ENCODE assay signal across 9 mouse cellular contexts in the genomic region with DNA sequence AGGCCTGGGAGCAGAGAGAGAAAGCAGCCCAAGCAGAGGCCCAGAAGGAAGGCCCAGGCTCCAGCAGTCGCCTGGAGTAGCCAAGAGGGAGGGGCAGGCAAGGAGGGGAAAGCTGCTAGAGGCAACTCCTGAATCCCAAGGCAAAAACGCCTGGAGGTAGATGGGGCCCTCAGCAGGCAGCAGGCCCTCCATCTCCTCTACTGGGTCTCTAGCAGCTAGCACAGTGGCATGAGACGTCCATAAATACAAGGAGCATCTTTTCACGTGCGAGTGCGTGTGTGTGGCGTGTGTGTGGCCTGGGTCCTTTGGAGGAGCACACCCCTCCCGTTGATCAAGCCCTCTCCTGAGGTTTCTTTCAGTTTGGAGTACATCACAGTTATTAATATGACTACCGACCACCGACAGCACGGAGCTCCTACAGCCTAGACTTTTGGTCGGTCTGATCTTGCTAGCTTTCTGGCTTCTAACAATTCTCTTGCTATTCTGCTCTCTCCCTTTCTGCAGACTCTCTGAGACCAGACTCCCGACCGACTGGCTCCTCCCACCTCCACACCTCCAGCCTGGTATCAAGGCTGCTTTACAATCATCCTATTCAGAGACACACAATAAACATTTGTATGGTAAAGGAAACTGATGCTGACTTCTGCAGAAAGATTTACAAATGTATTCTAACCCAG. TPM values are rescaled to one million over a fixed set of nuclear protein-coding genes. Genes with fewer than 3 reads are reported as not detected.
DNase-seq lines count a peak whose midpoint lies in the region; ATAC-seq and TF ChIP-seq lines count a peak whose summit lies in the region.
"Had no signal": no experiment of that assay in that cellular context is flagged by ENCODE, and none has a peak within 500 bp of the region (broad histone marks: within the 10 kb centered on the region; RNA-seq: fewer than 3 reads in every experiment).

No protein-coding gene starts in this region.

- H3K4me3 ChIP-seq in heart, embryonic 14.5 days (ENCODE audit: control insufficient read depth in 1 of 2, insufficient read depth in 1 of 2, low read depth in 1 of 2, low read length in 2 of 2) = no peak overlapping the region
- no peak overlapping the region for H3K4me3 ChIP-seq in MEL (ENCODE audit: control insufficient read depth in 1 of 2, insufficient read depth in 1 of 2, low read depth in 2 of 2, low read length in 2 of 2)
- H3K4me3 ChIP-seq in forebrain, embryonic 15.5 days = no peak overlapping the region
- H3K4me3 ChIP-seq in midbrain, embryonic 12.5 days = no peak overlapping the region

- H3K79me2 ChIP-seq in MEL (ENCODE audit: control insufficient read depth, insufficient read depth, low read length, poor library complexity) = no peaks in the 10 kb centered on the region

- H3K9me3 ChIP-seq in heart, embryonic 14.5 days (ENCODE audit: control insufficient read depth, low read length) = no peaks in the 10 kb centered on the region
- no peaks in the 10 kb centered on the region for H3K9me3 ChIP-seq in MEL (replicated peaks; ENCODE audit: insufficient read depth, low read length)
- no peaks in the 10 kb centered on the region for H3K9me3 ChIP-seq in forebrain, embryonic 15.5 days
- H3K9me3 ChIP-seq in midbrain, embryonic 12.5 days = no peaks in the 10 kb centered on the region

- DNase-seq in heart, postnatal 36 days = no peak
- peak; percentile 14 for DNase-seq in MEL (ENCODE audit: low read depth, low spot score)
- DNase-seq in left cerebral cortex, postnatal 10 days (ENCODE audit: extremely low spot score in 1 of 2, low spot score in 2 of 2) = no peak
- no peak for DNase-seq in layer of hippocampus, adult 8-10 months (ENCODE audit: low spot score in 2 of 2)

- intact Hi-C loops in heart, postnatal 36 days (cut with DNase I) = no loop called here
- intact Hi-C loops in left cerebral cortex, postnatal 10 days (cut with DNase I) = no loop called here

- no peak for ATAC-seq in heart, embryonic 14.5 days (ENCODE audit: insufficient number of reproducible peaks, insufficient read depth, low FRiP score, low read depth)
- ATAC-seq in forebrain, embryonic 15.5 days (replicated peaks) = peak; percentile 26
- ATAC-seq in midbrain, embryonic 12.5 days (ENCODE audit: low FRiP score, low read depth) = no peak
- ATAC-seq in monocyte, adult 5-6 weeks (replicated peaks; ENCODE audit: insufficient number of reproducible peaks, low FRiP score, low TSS enrichment, poor library complexity, severe bottlenecking) = no peak

- H3K4me2 ChIP-seq in heart, embryonic 14.5 days (ENCODE audit: low read length) = peak overlapping the region; percentile 40
- H3K4me2 ChIP-seq in forebrain, embryonic 15.5 days (replicated peaks) = no peak overlapping the region
- peak overlapping the region; percentile 9 for H3K4me2 ChIP-seq in midbrain, embryonic 12.5 days (replicated peaks)

- no peak for TF ChIP-seq EP300 in MEL (IDR thresholded peaks at IDR 0.05; ENCODE audit: low read depth in 1 of 2, low read length in 2 of 2)

- no peak for TF ChIP-seq CTCF in MEL (IDR thresholded peaks at IDR 0.05 in 2 of 3, conservative IDR thresholded peaks at IDR 0.05 in 1 of 3; ENCODE audit: control insufficient read depth in 1 of 3, insufficient read depth in 1 of 3, low read depth in 2 of 3, low read length in 3 of 3, poor library complexity in 1 of 3, severe bottlenecking in 1 of 3)

- no peaks in the 10 kb centered on the region for H3K27me3 ChIP-seq in heart, embryonic 14.5 days (ENCODE audit: control insufficient read depth, insufficient read depth, low read length)
- H3K27me3 ChIP-seq in MEL (ENCODE audit: control insufficient read depth in 1 of 2, insufficient read depth in 2 of 2, low read length in 2 of 2) = no peaks in the 10 kb centered on the region
- H3K27me3 ChIP-seq in forebrain, embryonic 15.5 days = no peaks in the 10 kb centered on the region
- no peaks in the 10 kb centered on the region for H3K27me3 ChIP-seq in midbrain, embryonic 12.5 days
- H3K27me3 ChIP-seq: CH12.LX had no signal

- 14% methylated on average over 14 of the region's 14 CpGs for WGBS in heart, embryonic 14.5 days
- 6% methylated on average over 14 of the region's 14 CpGs for WGBS in forebrain, embryonic 15.5 days
- 8% methylated on average over 14 of the region's 14 CpGs for WGBS in midbrain, embryonic 12.5 days

- H3K36me3 ChIP-seq in heart, embryonic 14.5 days (ENCODE audit: control insufficient read depth, insufficient read depth, low read length) = no peaks in the 10 kb centered on the region
- H3K36me3 ChIP-seq in MEL (ENCODE audit: control insufficient read depth in 1 of 2, insufficient read depth in 2 of 2, low read length in 2 of 2) = peaks cover 0 to 27% of the 10 kb centered on the region in 2 experiments; a peak in 2 of 4 replicates
- no peaks in the 10 kb centered on the region for H3K36me3 ChIP-seq in forebrain, embryonic 15.5 days
- H3K36me3 ChIP-seq in midbrain, embryonic 12.5 days = no peaks in the 10 kb centered on the region

- peak overlapping the region; percentile 26; the same call in 1 of the 2 replicates for H3K9ac ChIP-seq in heart, embryonic 14.5 days (ENCODE audit: low read length)
- no peak overlapping the region for H3K9ac ChIP-seq in MEL (ENCODE audit: control insufficient read depth, low read depth, low read length, poor library complexity, severe bottlenecking)
- peak overlapping the region; percentile 34 for H3K9ac ChIP-seq in forebrain, embryonic 15.5 days (replicated peaks)
- H3K9ac ChIP-seq in midbrain, embryonic 12.5 days (replicated peaks) = peak overlapping the region; percentile 28; the same call in 1 of the 2 replicates

- H3K4me1 ChIP-seq in heart, embryonic 14.5 days (ENCODE audit: control insufficient read depth in 2 of 2, insufficient read depth in 2 of 2, low read length in 2 of 2) = peaks cover 35 to 39% of the 10 kb centered on the region in 2 experiments
- H3K4me1 ChIP-seq in MEL (ENCODE audit: control insufficient read depth in 1 of 2, insufficient read depth in 2 of 2, low read length in 2 of 2) = peaks cover 5 to 31% of the 10 kb centered on the region in 2 experiments
- H3K4me1 ChIP-seq in forebrain, embryonic 15.5 days = peaks cover 34% of the 10 kb centered on the region
- H3K4me1 ChIP-seq in midbrain, embryonic 12.5 days = peaks cover 35% of the 10 kb centered on the region

- TF ChIP-seq RAD21 in MEL (IDR thresholded peaks at IDR 0.05; ENCODE audit: low read depth, low read length) = no peak

- no peak for TF ChIP-seq POLR2A in MEL (IDR thresholded peaks at IDR 0.05; ENCODE audit: control insufficient read depth in 1 of 2, insufficient read depth in 1 of 2, low read depth in 1 of 2, low read length in 2 of 2, poor library complexity in 1 of 2)

- H3K27ac ChIP-seq in heart, embryonic 14.5 days (replicated peaks in 1 of 2; ENCODE audit: control insufficient read depth in 1 of 2, insufficient read depth in 1 of 2, low read depth in 2 of 2, low read length in 2 of 2) = peak overlapping the region; percentile 47 to 56; a peak in 3 of 4 replicates
- H3K27ac ChIP-seq in MEL (ENCODE audit: control insufficient read depth, low read depth, low read length) = no peak overlapping the region
- H3K27ac ChIP-seq in forebrain, embryonic 15.5 days (replicated peaks) = peak overlapping the region; percentile 89
- H3K27ac ChIP-seq in midbrain, embryonic 12.5 days (replicated peaks) = peak overlapping the region; percentile 80

RNA-seq across cellular contexts. Expression of a gene that starts 9.9 kb away (rescaled TPM):
- polyA plus RNA-seq in heart, embryonic 14.5 days (2014; fragmentation: Nextera tagmentation; extraction: Ambion mirVana) = 95.0 and 104 TPM in 2 replicates
- 10 to 100 TPM; 16.0 to 18.1 TPM for total RNA-seq in heart, postnatal 36 days (2021)
- total RNA-seq in MEL (2012; rRNA removed) = 80.0 and 98.0 TPM in 2 replicates
- polyA plus RNA-seq in MEL (2012; ENCODE audit: insufficient read depth in 1 of 2, insufficient read length in 2 of 2, low read depth in 1 of 2, low replicate concordance in 2 of 2, missing spikeins in 1 of 2) = 100 to 1,000 TPM in 1 of 2 experiments, not detected in 1; 170 TPM
- polyA plus RNA-seq in forebrain, embryonic 15.5 days (2015; fragmentation: Nextera tagmentation; extraction: Ambion mirVana) = 200 and 204 TPM in 2 replicates
- 346 and 358 TPM in 2 replicates for polyA plus RNA-seq in midbrain, embryonic 12.5 days (2016; fragmentation: Nextera tagmentation; extraction: Ambion mirVana)
- 10 to 100 TPM; 59.6 to 64.6 TPM for total RNA-seq in left cerebral cortex, postnatal 10 days (2021)
- 10 to 100 TPM; 83.6 to 93.5 (median 86.2) TPM for total RNA-seq in layer of hippocampus, adult 8-10 months (2022)
- total RNA-seq in monocyte, adult 5-6 weeks (2017) = 62.5 to 83.1 TPM (median 79.3 TPM) in 3 replicates

RNA-seq across cellular contexts. Expression of a gene that starts 16.3 kb away (rescaled TPM):
- polyA plus RNA-seq in heart, embryonic 14.5 days (2014; fragmentation: Nextera tagmentation; extraction: Ambion mirVana) = 1,218 and 1,301 TPM in 2 replicates
- total RNA-seq in heart, postnatal 36 days (2021) = 10 to 100 TPM; 71.9 to 88.5 TPM
- 714 and 736 TPM in 2 replicates for total RNA-seq in MEL (2012; rRNA removed)
- 100 to 1,000 TPM; 561 to 740 TPM for polyA plus RNA-seq in MEL (2012; ENCODE audit: insufficient read depth in 1 of 2, insufficient read length in 2 of 2, low read depth in 1 of 2, low replicate concordance in 2 of 2, missing spikeins in 1 of 2)
- polyA plus RNA-seq in forebrain, embryonic 15.5 days (2015; fragmentation: Nextera tagmentation; extraction: Ambion mirVana) = 1,446 and 1,524 TPM in 2 replicates
- 1,312 and 1,433 TPM in 2 replicates for polyA plus RNA-seq in midbrain, embryonic 12.5 days (2016; fragmentation: Nextera tagmentation; extraction: Ambion mirVana)
- 100 to 1,000 TPM; 702 to 749 TPM for total RNA-seq in left cerebral cortex, postnatal 10 days (2021)
- 100 to 1,000 TPM; 630 to 827 (median 734) TPM for total RNA-seq in layer of hippocampus, adult 8-10 months (2022)
- total RNA-seq in monocyte, adult 5-6 weeks (2017) = 110 to 176 TPM (median 141 TPM) in 3 replicates

RNA-seq across cellular contexts. Expression of a gene that starts 23.9 kb away (rescaled TPM):
- 28.3 and 29.1 TPM in 2 replicates for polyA plus RNA-seq in heart, embryonic 14.5 days (2014; fragmentation: Nextera tagmentation; extraction: Ambion mirVana)
- 10 to 100 TPM; 17.6 to 18.6 TPM for total RNA-seq in heart, postnatal 36 days (2021)
- total RNA-seq in MEL (2012; rRNA removed) = 6.3 and 6.5 TPM in 2 replicates
- polyA plus RNA-seq in MEL (2012; ENCODE audit: insufficient read depth in 1 of 2, insufficient read length in 2 of 2, low read depth in 1 of 2, low replicate concordance in 2 of 2, missing spikeins in 1 of 2) = 10 to 100 TPM in 1 of 2 experiments, not detected in 1; 32.2 TPM
- polyA plus RNA-seq in forebrain, embryonic 15.5 days (2015; fragmentation: Nextera tagmentation; extraction: Ambion mirVana) = 33.6 and 36.6 TPM in 2 replicates
- polyA plus RNA-seq in midbrain, embryonic 12.5 days (2016; fragmentation: Nextera tagmentation; extraction: Ambion mirVana) = 39.7 and 43.6 TPM in 2 replicates
- total RNA-seq in left cerebral cortex, postnatal 10 days (2021) = 10 to 100 TPM; 23.8 to 25.5 TPM
- total RNA-seq in layer of hippocampus, adult 8-10 months (2022) = 10 to 100 TPM; 19.1 to 22.9 (median 20.9) TPM
- 4.9 to 7.6 TPM (median 5.8 TPM) in 3 replicates for total RNA-seq in monocyte, adult 5-6 weeks (2017)

RNA-seq across cellular contexts. Expression of a gene that starts 23.9 kb away (rescaled TPM):
- 42.9 and 47.6 TPM in 2 replicates for polyA plus RNA-seq in heart, embryonic 14.5 days (2014; fragmentation: Nextera tagmentation; extraction: Ambion mirVana)
- 10 to 100 TPM; 22.8 to 27.6 TPM for total RNA-seq in heart, postnatal 36 days (2021)
- 50.8 and 63.2 TPM in 2 replicates for total RNA-seq in MEL (2012; rRNA removed)
- 10 to 100 TPM in 1 of 2 experiments, not detected in 1; 59.2 TPM for polyA plus RNA-seq in MEL (2012; ENCODE audit: insufficient read depth in 1 of 2, insufficient read length in 2 of 2, low read depth in 1 of 2, low replicate concordance in 2 of 2, missing spikeins in 1 of 2)
- 60.5 and 64.3 TPM in 2 replicates for polyA plus RNA-seq in forebrain, embryonic 15.5 days (2015; fragmentation: Nextera tagmentation; extraction: Ambion mirVana)
- 50.8 and 57.3 TPM in 2 replicates for polyA plus RNA-seq in midbrain, embryonic 12.5 days (2016; fragmentation: Nextera tagmentation; extraction: Ambion mirVana)
- total RNA-seq in left cerebral cortex, postnatal 10 days (2021) = 10 to 100 TPM; 30.3 to 32.8 TPM
- total RNA-seq in layer of hippocampus, adult 8-10 months (2022) = 10 to 100 TPM; 21.1 to 24.6 (median 22.9) TPM
- 16.4 to 23.1 TPM (median 22.2 TPM) in 3 replicates for total RNA-seq in monocyte, adult 5-6 weeks (2017)

RNA-seq across cellular contexts. Expression of a gene that starts 31.7 kb away (rescaled TPM):
- 1,685 and 1,706 TPM in 2 replicates for polyA plus RNA-seq in heart, embryonic 14.5 days (2014; fragmentation: Nextera tagmentation; extraction: Ambion mirVana)
- total RNA-seq in heart, postnatal 36 days (2021) = 100 to 1,000 TPM; 253 to 261 TPM
- 725 and 749 TPM in 2 replicates for total RNA-seq in MEL (2012; rRNA removed)
- 1,000 to 10,000 TPM in 1 of 2 experiments, 100 to 1,000 TPM in 1; 328 to 1,215 TPM for polyA plus RNA-seq in MEL (2012; ENCODE audit: insufficient read depth in 1 of 2, insufficient read length in 2 of 2, low read depth in 1 of 2, low replicate concordance in 2 of 2, missing spikeins in 1 of 2)
- 968 and 991 TPM in 2 replicates for polyA plus RNA-seq in forebrain, embryonic 15.5 days (2015; fragmentation: Nextera tagmentation; extraction: Ambion mirVana)
- polyA plus RNA-seq in midbrain, embryonic 12.5 days (2016; fragmentation: Nextera tagmentation; extraction: Ambion mirVana) = 768 and 803 TPM in 2 replicates
- total RNA-seq in left cerebral cortex, postnatal 10 days (2021) = 100 to 1,000 TPM; 685 to 725 TPM
- 100 to 1,000 TPM; 621 to 774 (median 709) TPM for total RNA-seq in layer of hippocampus, adult 8-10 months (2022)
- 55.6 to 79.0 TPM (median 64.1 TPM) in 3 replicates for total RNA-seq in monocyte, adult 5-6 weeks (2017)
